Mouse (Mus musculus) gastrocnemius, adult 2 months (tissue): ENCODE data around the gene C3. TPM values are rescaled to one million over a fixed set of nuclear protein-coding genes. Genes with fewer than 3 reads are reported as not detected.
A peak's percentile ranks its signal among the peaks of the same experiment; 100 is the strongest.

ENCODE experiments used
- DNase-seq: peaks from one replicate; pipeline ENCODE4 v3.0.0; 2022
- H3K27ac ChIP-seq: fragments of 200-600 bp; 2 replicates; pipeline ENCODE4 v1.8.1; 2022; ENCODE audit warnings: mild to moderate bottlenecking
- H3K4me3 ChIP-seq: fragments of 200-600 bp; 2 replicates; pipeline ENCODE4 v1.8.1; 2022; ENCODE audit warnings: mild to moderate bottlenecking, moderate library complexity
- CTCF ChIP-seq: fragments of 200-600 bp; IDR thresholded peaks from 2 replicates; pipeline ENCODE4 v1.8.1; 2022; ENCODE audit warnings: antibody characterized with exemption, mild to moderate bottlenecking, moderate library complexity
- intact Hi-C: fragments of 180-260 bp; cut with DNase I; formaldehyde crosslinking; loops from one replicate; pipeline ENCODE4 v1.15.1; 2025
- total RNA-seq, 2 experiments: library from RNA; stranded (reverse); gene quantifications; 2 replicates each; pipeline ENCODE4 v1.2.3; 2021

The C3 gene
- total RNA-seq, 2 experiments from 2014 or later, result 10.3 to 24.5 TPM

DNA sequence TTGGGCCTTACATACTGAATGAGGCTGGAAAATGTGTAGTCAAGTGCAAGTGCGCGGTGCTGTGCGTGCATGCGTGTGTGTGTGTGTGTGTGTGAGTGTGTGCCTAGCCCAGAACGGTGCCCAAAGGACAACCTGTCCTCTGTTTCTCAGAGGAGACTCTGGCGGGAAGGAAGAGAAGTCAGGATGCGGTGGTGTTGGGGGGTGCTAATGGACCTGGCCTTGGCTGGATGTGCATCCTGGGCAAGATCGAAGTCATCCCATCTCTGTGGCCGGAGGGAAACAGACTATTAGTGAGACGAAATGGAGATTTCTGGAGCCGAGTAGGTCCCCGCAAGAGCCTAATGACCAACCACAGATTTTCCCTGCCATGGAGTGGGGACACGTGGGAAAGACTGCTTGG, 20.8 kb upstream of the C3 start:
- intact Hi-C loops, result loop anchor here (1.0 to 10.0 kb wide), 2 partner anchors 27 to 254 kb away; partner anchors contain the start of genes Alkbh7 and Clpp
- TF ChIP-seq CTCF, result no peak
- Histone ChIP-seq H3K4me3 (peak overlapping the region; percentile 83), H3K27ac (peak overlapping the region; percentile 95)
- peak; percentile 43 for DNase-seq

DNA sequence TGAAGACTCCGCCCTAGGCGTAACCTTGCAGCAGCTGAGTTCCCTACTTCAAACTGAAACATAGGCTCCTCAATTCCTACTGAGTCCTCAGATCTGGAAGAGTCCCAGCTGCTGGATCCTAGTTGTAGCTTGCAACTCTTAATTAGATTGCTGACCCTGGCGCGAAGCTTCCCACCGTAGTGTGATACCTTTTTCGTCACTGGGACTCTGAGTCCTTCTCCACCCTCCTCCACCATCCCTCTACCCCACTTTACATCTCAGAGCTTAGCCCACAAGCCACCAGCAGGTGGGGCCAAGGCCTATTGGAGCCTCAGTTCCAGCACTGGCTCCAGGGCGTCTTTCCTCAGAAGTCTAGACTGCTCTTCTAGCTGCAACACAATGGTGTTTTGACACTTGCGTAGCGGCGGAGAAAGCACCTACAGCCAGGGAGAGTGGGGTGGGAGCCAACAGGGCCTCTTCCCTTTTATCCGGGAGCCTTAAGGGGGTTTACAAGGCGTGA, 20.3 kb upstream of the C3 start, which contains the start of gene Gpr108:
Gene Gpr108, minus strand, starts transcription at position 246 of the 499 bp plus-strand sequence.
- H3K4me3 ChIP-seq, result peak within 1 kb of the TSS; percentile 84
- peak; percentile 89 for DNase-seq
- peak; percentile 84 for TF ChIP-seq CTCF
- H3K27ac ChIP-seq, result peak within 1 kb of the TSS; percentile 95
- intact Hi-C loops, result loop anchor here (10.0 kb wide), 1 partner anchor 253 kb away; the partner anchor contains the start of genes Alkbh7 and Clpp

DNA sequence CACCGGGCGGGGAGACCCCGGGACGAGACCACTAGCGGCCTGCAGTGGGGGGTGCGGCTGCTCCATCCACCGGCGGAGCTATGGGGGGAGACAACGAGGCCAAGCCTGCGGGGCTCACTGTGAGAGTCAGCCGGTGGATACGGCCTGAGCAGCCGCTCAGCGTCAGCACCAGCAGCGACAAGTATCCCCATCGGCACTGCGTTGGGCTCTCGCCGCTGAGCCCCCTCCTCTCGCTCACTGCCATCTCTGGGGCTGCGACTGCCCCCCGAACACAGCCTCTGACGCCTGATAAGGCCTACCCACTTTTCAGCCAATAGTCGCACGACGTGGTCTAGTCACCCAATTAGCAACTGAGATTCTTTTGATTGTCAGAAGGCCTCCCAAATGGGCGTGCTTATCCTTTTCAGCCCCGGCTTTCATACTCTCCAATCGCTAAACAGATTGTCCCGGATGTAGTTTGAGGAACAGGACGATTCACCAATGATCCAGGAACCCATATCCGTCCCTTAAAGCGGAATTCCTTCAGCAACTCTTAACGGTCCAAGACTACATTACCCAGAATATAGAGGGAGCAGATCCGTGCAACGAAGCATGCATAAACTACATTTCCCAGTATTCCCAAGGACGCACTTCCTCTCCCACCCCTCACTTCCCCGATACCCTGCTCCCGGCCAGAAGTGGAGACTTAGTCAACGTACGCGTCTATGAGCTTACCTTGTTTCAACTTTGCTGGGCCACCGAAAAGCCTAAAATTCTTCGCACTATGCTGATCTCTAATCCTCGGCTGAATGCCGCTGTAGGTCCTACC, 19.7 kb upstream of the C3 start:
- no peak for TF ChIP-seq CTCF
- peak overlapping the region; percentile 84 for H3K4me3 ChIP-seq
- intact Hi-C loops, result loop anchor here (10.0 kb wide), 1 partner anchor 253 kb away; the partner anchor contains the start of genes Alkbh7 and Clpp
- peak overlapping the region; percentile 95 for H3K27ac ChIP-seq
- peak; percentile 92 for DNase-seq

DNA sequence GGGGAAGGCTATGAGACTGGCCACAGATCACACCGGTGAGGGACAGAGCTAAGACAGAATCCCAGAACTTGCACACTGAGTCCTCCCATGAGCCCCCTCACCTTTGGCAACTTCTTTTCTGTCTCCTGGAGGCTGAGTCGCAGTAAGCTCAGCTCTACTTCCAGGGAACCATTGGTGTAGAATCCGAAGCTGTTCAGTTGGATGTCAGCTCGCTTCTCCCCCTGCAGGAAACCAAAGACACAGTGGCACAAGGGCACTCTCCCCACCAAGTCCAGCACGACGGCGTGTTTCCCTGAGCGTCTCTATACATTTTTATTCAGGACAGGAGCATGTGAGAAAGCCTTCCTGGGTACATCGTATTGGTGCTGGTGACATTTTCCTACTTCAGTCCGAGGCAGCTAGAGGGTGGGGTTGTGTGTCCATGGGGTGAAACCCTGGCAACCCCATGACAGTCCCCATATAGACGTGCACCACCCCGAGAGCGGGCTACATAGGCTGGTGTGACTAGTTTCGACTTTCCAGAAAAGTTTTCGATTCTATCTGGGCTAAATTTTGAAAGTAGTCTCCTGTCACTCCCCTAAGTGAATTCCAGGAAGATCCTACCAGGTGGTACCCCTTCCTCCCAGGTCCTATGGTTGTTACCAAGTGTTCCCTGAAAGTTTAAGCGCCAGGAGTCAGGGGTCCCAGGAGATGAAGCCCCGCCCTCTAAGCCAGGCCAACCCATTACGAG, 18.9 kb upstream of the C3 start:
- TF ChIP-seq CTCF, result no peak
- Histone ChIP-seq H3K27ac (peak overlapping the region; percentile 92), H3K4me3 (peak overlapping the region; percentile 84)
- intact Hi-C loops, result loop anchor here (10.0 kb wide), 1 partner anchor 252 kb away; the partner anchor contains the start of genes Alkbh7 and Clpp
- DNase-seq, result peak; percentile 19

DNA sequence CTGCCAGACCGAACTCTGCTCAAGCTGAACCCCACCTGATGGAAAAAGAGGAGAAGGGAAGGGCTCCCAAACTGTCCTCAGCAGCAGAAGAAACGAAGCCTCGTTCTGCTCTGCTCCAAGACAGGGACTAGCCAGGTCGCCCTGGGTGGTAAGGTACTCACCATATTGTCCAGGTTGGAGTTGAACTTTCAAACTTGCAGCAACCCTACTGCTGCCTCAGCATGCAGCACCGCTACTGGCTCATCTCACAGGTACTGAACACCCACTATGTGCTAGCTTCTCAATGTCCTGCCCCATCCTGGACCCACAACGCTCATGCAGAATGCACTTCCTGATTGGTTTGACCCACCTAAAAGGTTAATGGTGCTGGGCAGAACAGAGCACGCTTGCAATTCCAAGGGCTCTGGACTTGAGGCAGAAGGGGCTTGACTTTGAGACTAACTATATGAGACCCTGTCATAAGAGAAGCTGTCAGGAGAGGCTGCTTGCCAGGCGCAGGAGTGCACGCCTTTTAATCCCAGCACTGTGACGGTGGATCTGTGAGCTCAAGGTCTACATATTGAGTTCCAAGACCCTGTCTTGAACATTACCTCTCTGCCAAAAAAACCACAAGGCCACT, 17.5 kb upstream of the C3 start:
- intact Hi-C loops, result loop anchor here (10.0 kb wide), 1 partner anchor 251 kb away; the partner anchor contains the start of genes Alkbh7 and Clpp
- no peak overlapping the region for H3K27ac ChIP-seq
- DNase-seq, result peak; percentile 19
- no peak overlapping the region for H3K4me3 ChIP-seq
- no peak for TF ChIP-seq CTCF

DNA sequence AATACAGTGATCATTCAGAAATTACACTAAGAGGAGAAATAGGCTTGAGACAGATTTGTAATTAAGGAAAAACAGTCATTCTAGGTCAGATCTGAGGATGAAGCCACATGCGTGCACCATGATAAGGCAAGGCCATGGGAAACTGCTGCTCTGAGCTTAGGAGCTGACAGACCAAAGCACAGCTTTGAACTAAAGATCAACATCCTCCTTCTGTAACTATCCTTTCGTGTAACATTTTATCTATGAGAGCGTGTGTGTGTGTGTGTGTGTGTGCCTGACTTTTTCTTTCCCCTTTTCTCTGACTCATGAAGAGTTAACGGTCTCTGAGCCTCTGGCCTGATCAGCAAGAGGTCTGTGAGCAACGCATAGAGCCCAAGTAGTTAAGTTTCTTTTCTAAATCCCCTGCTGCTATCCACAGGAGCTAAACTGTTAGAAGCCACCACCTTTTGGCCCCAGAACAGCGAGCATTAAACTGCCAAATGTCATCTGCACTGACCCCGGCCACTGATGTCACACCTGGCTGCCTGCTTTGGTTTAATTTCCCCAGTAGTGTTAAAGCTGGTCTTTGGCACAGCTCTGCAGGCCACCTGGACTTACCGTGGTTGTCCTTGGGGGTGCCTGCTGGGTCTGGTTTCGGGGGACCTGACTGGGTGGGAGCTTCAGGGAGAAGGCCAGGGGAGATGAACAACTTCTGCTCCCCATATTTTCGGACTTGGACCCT, 15.9 kb upstream of the C3 start:
- Histone ChIP-seq H3K4me3 (no peak overlapping the region), H3K27ac (no peak overlapping the region)
- intact Hi-C loops, result loop anchor here (10.0 kb wide), 1 partner anchor 249 kb away; the partner anchor contains the start of genes Alkbh7 and Clpp
- DNase-seq, result peak; percentile 12
- TF ChIP-seq CTCF, result no peak

DNA sequence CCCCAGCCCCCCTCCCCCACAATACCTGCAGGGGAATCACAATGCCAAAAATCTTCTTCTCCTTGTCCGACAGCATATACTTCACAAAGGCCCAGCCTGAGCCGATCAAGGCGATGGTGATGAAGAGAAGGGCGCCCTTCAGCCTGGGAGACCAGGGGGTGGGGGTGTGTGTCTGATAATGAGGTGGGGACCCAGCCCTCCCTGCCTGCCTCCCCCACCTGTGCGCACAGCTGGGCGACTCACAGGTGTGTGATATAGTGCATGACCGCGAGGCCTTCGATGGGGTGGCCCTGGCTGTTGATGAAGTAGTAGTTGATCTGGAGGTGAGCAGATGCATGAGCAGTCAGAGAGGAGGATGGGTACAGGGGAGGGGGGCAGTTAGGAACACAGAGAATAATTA, 9.2 kb upstream of the C3 start:
- DNase-seq, result peak; percentile 15

DNA sequence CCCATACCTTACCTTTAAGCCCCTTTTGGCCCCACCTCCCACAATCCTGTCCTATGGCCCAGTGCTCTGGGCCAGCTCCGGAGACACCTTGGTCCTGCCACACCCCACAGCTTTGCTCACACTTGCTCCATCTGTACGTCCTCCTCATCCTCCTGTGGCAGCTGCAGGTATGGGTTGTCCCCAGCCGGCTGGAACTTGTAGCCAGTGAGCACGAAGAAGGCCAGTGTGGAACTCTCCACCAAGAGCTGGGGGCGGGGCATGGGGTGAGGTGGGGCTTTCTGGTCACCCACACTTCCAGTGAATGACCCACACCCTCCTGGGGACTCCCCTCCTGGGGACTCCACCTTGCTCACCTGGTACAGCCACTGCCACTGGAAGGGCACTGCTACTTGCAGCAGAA, 7.9 kb upstream of the C3 start:
- no peak for TF ChIP-seq CTCF
- intact Hi-C loops, result no loop called here
- no peak overlapping the region for H3K4me3 ChIP-seq
- peak; percentile 20 for DNase-seq
- H3K27ac ChIP-seq, result no peak overlapping the region

More for the DNA sequence above, 9.2 kb upstream of the C3 start:
- intact Hi-C loops, result no loop called here
- H3K4me3 ChIP-seq, result no peak overlapping the region
- no peak for TF ChIP-seq CTCF
- H3K27ac ChIP-seq, result no peak overlapping the region

DNA sequence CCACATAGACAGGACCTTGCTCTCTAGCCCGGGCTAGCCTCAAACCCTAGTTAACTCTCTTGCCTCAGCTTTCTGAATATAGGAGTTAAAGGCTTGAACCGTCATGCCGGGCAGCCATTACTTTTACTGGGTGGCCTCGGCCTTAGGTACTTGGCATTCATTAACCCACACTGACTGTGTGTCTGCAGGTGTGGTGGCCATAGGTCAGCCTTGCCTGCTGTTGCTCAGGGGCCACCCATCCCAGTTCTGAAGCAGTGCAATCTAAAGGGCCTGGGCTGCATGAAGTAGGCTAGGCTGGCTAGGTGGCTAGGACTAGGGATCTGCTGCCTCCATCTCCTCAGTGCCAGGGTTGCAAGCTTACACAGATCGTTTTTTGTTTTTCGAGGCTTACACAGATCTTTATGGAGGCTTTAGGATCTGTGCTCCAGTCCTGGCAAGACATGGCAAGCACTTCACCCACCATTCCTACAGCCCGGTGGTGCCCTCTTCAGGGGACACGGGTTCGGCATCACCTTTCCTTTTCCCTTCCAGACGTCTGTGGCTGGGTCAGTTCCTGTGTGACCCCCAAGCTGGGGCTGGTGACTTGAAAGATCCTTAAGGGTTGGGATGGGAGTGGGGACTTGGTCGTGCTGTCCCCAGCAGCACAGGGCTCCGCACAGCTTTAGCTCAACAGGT, 6.5 kb upstream of the C3 start:
- DNase-seq, result peak; percentile 9
- H3K27ac ChIP-seq, result no peak overlapping the region
- intact Hi-C loops, result no loop called here
- no peak overlapping the region for H3K4me3 ChIP-seq
- TF ChIP-seq CTCF, result no peak

DNA sequence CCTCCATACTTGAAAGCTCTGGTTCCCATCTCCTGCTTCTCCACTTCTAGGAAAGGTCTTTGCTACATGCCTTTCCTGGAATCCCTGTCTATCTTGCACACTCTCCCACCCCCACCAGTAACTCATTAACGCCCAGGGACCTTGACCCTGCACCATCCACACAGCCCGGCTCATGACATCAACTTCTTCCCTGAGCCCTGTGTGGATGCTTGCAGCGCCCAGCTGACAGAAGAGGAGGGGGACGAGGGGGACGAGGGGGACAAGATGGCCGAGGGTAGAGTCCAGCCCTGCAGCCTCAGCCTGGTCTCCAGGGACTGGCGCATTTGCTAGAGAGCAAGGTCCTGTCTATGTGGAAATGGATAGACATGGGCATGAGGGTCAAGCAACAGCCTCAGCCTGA, 5.1 kb upstream of the C3 start:
- DNase-seq, result peak; percentile 30
- no peak overlapping the region for H3K4me3 ChIP-seq
- intact Hi-C loops, result no loop called here
- H3K27ac ChIP-seq, result no peak overlapping the region
- no peak for TF ChIP-seq CTCF

DNA sequence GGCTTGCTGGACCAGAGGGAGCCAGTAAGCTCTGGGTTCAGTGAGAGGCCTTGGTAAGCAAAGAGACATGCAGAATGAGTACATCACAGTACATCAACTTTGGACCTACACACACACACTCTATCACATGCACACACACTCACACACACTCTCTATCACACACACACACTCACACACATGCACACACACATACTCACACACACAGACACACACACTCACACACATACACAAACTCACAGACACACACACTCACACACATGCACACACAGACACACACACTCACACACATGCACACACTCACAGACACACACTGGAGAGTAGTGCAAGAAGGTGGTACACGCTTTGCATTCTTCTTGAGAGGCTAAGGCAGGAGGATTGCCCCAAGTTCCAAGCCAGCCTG, 4.3 kb upstream of the C3 start:
- TF ChIP-seq CTCF, result no peak
- intact Hi-C loops, result no loop called here
- DNase-seq, result peak; percentile 9
- Histone ChIP-seq H3K27ac (peak overlapping the region; percentile 69), H3K4me3 (no peak overlapping the region)
